Mouse (Mus musculus): Measurements from ENCODE around the gene Kif26b.

Kif26b gene

DNA sequence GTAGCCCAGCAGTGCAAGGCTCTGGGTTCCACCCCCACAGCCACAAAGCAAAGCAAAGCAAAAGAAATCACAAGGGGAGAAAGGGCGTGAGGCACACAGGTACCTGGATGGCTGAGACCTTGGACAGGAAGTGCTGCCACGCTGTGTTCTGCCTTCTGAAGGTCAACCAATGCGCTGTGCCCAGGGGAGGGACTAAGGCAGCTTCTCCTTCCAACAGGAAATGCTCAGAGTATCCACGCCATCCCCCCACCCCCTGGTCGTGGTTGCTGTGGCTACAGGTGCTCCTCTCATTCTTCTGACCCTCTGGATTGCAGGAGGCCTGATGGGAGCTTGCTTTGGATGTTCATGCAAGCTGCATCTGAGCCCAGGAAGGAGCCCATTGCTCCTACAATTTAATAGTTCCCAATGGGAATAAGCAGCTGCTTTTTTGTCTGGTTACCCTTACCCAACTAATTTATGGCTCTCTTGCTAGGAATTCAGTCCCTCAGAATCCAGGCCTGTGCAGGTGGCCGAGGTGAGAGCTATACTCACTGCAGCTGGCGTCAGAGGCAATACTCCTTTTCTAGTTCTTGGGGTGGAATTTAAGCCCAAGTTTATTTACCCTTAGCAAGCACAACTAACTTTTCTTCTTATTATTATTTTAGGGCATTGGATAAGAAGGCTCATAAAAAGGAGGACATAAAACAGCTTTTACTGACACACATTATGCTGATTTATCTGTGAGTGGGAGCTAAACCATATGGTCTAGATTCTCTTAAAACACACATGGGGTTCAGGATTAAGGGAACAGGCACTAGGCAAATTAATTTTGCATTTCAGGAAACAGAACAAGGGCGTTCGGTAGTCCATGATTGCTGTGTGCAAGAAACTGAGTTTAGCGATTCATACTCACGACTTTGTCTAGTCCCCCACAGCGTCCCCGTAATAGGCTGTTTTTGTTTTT lies 61.6 kb downstream of the Kif26b start:
- DNase-seq (ENCODE audit: low spot score): no peak

DNA sequence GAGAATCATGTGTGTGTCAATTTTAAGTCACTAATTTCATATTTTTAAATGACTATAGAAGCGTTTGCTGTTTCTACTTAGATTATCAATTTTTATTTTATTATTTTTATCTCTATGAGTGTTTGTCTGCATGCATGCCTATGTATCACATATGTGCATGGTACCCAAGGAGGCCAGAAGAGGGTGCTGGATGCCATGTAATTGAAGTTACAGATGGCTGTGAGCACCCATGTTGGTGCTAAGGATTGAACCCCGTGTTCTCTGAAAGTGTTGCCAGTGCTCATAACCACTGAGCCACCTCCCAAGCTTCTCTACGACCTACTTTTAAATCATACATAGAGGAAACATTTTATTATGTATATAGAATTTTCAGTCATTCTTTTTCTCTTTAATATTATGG lies 68.2 kb downstream of the Kif26b start:
- no peak for DNase-seq (ENCODE audit: low spot score)

DNA sequence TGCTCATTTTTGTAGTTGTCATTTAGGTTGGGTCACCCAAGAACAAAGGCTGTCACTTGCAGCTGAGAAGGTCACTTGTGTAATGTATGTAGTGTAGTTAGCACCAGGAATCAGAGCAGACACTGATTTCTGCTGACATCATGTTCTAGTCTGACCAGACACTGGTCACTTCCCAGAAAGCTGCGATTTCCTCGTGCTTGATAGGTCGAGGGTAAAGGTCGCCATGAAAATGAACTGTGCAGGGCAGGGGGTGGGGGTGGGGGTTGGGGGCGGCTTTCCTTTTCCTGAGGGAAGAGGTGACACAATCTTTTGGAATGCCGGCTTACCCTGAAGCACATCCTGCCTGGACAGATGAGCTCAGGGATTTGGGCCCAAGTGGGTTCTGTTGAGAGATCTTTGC lies 68.8 kb downstream of the Kif26b start:
- no peak for DNase-seq (ENCODE audit: low spot score)

DNA sequence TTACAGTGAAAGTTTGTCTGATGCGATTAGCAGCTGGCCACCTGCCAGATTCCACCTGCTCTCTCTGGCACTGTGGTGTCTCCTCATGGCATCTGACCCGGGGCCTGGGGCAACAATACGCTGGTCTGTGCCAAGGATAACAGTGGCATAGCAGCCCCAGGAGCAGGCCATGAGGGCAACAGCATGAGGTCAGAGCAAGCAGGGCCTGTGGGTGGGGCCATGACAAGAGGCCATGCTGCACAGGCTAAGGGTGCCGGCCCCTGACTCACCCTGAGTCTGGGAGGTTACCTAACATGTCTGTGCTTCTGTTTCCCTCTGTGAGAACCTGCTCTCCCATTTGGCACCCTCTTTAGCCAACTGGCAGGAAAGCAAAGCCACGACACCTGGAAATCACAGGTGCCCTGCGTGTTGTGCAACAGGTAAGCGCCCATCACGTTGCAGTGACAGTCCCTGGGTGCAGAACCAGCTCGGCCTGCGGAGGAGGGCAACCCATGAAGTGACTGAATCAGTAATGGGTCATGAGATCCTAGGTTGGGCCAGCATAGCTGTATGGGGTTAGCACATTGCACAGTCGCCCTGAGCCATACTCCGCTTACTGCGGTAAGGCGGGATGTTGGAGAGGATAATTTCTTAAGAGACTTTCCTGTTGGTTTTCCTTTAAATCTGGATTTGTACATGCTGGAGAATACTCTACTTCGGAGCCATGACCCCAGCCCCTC lies 72.1 kb downstream of the Kif26b start:
- no peak for DNase-seq (ENCODE audit: low spot score)

DNA sequence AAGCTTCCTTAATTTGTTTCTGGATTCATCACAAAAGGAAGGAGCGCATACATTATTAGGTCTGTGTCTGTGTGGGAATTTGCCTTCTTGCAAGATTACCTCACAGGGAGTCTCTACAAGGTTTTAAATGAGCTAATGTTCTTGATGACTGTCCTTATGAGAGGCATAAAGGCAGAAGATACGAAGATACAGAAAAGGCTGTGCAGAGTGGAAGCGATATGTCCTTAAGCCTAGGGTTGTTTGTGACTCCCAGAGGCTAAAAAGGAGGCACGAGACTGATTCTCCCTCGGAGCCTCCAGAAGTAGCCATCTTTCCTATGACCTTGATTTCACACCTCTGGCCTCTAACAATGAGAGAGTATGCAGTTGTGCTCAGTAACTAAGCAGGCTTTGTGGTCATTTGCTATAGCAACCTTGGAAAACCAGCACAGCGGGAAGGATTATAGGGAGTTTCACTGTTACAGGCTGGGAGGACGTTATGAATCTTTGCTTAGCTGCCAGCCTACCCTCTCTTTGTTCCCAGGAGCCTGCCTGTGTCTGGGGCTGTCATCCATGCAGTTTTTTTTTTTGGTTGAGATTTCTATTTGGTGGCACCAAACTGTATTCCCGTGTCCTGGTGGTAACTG lies 80.3 kb downstream of the Kif26b start:
- no peak for DNase-seq (ENCODE audit: low spot score)

DNA sequence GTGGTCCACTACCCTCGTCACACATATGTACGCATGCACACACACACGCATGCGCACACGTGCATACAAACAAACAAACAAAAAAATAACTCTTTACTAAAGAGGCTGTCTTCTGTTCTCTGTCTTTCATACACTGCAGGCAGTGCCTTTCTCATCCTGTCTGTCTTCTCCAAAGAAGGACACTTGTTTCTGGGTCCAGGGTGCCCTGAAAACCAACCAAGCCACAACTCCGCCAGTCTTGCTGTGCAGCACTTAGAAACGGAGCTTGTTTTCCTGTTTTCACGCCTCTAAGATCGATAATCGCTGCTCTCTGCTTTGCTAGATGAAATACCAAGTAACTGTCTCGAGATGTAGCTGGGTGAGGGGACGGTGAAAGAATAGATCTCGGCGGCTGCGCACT lies 82.6 kb downstream of the Kif26b start:
- no peak for DNase-seq (ENCODE audit: low spot score)

DNA sequence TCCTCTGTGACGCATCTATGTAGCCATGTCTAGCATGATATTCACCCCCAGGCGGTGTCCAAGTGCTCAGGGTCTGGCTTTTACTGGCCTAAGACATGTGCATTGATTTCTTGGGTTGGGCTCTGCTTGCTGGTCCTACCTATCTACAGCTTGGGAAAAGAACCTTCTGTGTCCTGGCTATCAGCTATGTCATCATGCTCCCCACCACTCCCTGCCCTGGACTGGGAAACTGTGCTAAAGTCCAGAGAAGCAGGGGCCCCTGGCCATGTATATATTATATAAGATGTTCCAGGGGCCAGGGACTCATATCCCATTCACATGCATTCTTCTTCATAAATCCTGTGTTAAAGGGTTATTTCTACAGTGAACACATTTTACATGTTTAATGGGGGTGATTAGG lies 92.4 kb downstream of the Kif26b start:
- DNase-seq (ENCODE audit: low spot score): no peak

DNA sequence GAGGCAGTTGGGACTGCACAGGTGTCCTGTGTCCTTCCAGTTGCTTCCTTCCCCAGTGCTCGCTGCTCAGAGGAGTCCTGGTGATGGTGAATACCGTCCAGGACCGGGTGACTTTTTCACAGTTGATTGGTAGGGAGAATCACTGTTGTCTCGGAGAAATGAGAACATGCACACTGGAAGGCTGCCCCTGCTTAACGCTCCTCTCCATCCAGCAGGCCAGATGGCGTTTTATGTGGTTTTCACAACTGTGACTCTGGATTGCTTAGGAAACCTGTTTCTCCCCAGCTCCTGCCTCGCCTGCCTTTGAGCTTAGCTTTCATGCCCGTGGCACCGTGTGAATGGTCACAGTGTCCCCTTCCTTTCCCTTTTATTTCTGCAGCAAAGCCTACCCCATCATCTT lies 95.0 kb downstream of the Kif26b start:
- DNase-seq (ENCODE audit: low spot score): no peak

DNA sequence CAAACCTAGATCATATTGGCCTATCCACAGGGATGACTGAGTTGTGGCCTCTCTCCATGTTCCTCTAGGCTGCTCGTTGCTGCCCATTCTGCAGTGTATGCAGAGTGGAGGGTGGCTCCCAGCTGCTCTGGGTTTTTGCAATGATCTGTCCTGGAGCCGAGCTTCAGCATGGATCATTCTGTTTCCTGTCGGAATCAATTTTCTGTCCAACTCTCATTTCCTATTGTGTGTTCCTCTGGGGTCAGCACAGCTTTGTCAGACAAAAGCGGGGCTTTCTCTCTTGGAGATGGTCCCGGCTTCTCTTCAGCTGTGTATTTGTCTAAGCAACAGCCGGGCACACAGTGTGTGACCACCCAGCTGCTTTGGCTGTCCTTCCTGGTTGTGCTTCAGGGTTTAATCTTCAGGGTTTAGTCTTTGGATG lies 98.0 kb downstream of the Kif26b start:
- no peak for DNase-seq (ENCODE audit: low spot score)

DNA sequence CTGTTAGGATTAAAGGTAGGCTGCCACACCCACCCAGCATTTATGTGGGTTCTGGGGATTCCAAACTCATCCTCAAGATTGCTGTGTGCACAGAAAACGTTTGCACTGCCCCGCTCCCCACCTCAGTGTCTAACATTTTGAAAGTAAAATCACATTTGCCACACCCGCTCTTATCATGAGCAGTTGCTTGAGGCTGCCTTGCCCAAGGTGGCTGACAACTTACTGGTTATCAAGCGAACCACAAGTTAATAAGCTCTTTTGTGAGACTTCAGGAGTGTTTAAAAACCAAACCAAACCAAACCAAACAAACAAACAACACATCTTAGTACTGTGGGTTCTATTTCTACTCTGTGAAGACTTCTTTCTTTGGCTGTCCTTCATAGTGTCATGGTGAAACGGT lies 101.1 kb downstream of the Kif26b start:
- no peak for DNase-seq (ENCODE audit: low spot score)

DNA sequence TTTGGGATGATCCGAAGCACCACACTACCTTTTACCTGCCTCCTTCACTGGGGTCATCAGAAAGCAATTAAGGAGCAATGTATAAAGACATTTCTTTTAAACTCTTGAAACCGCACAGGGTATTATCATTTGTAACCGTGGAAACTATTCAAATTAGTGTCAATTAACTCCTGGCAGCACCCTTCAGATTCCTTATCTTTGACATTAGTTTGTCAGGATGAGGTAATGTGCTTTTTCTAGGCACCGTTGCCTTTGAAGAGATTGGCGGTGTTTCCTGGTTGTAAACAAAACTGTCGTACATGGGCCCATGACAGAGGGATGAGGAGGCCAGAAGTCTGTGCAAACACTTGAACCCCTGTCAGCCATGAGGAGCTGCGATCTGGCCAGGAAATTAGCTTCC lies 102.9 kb downstream of the Kif26b start:
- DNase-seq (ENCODE audit: low spot score): no peak

DNA sequence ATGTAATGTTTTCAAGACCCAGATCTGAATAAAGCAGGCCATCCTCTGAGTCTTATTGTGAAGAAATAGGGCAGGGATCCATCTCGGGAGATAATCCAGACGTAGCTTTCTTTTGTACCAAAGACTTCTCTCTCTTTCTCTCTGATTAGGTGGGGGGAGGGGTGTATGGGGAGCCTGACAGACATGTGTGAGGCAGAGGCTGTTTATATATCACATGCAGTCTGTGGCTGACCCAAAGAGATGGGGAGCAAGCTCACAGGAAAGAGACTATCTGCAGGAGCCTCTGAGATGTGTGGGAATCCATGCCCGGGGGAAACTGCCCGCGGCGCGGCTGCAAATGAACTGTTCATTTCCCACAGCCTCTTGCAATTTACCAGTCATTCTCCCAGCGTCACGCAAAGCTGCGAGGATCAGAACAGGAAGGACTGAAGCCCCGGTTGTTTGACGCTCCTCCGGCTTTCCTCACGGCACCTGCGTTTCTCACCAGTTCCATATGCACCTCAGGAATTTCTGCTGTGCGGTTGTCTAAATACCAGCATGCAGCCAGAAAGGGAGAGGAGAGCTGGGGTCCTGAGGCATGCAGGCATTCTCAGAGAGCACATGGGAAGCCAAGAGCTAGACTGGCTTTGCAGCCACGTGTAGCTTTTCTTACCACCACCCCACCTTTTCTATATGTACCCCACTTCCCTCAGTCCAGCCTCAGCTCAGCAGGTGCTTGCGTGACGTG lies 105.6 kb downstream of the Kif26b start:
- DNase-seq (ENCODE audit: low spot score): no peak

DNA sequence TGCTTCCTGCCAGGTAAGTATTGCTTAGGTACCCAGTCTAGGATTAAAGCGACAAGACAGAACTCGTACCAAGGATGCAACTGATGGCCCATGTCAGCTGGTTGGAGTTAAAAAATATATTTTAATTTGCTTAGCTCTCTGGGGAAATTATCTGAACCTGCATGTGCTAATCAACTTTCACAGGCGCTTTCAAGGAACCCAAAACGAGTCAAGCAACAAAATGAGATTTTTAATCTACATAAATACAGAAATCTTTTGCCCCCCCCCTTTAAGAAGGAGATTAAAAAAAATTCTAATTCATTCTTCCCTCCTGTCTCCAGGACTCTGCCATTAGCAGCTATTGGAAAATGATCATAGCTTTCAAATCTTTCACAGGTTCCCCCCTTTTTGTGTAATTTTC lies 106.5 kb downstream of the Kif26b start:
- DNase-seq (ENCODE audit: low spot score): no peak

DNA sequence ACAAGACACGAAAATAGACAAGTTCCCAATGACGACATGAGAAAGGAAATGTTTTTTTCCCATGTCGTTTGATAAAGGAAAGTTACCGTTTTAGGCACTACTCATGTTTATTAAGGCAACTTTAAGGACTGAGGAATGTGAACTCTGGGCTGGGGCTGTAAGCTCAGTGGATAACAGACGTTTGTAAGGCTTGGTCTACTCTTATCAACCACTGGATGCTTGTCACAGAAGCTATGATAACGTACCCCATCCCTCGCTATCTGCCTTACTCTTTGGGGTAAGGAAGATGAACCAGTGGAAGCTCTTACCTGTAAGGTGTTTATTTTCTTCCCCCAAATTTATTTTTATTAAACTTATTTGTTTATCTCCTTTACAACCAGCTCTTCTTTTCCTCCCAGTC lies 108.4 kb downstream of the Kif26b start:
- DNase-seq (ENCODE audit: low spot score): no peak

DNA sequence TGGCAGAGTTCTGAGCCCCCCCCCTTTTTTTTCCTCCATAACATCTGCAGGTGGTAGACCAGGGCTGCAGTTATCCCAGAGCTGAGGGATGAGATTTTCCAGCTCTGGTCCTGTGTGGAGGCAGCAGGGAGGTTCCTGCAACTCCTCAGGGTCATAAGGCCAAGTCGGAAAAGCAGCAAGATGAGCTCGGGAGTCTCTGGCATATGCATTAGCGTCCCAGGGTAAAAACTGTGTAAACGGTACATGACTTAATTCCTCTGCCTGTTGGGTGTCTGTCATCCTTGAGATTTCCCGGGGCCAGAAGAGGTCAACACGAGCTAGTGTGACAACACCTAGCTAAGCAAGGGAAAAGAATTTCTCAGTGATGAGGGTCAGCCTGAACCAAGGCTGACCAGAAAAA lies 111.0 kb downstream of the Kif26b start:
- DNase-seq (ENCODE audit: low spot score): no peak

DNA sequence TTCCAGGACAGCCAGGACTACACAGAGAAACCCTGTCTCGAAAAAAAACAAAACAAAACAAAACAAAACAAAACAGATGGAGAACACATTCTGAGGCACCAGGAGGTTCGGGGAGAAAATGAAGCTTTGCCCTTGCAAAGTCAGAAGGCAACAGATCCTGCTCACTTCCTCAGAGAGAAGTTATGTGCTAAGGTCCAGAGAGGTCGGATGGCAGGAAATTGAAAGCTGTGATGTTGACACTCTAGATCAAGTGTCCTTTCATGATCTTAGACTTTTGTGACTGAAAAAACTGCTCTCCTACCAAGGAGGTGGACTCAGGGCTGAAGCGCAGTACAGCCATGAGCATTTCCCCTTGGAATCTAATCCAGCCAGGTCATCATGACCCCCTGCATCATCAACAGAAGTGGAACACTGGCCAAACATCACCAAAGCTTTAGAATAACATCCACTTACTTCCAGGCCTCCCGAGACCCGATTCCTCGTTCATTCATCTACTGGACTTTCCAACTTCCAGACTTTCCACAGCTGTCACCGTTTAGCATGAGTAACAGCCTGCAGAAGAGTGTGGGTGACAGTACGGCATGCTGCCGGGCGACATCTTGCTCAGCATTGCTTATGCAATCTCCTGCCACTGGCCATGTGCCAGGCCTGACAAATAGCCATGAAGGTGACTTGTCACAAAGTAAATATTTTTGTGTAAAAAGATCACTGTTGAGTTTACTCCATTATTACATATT lies 112.0 kb downstream of the Kif26b start:
- DNase-seq (ENCODE audit: low spot score): peak; percentile 16

DNA sequence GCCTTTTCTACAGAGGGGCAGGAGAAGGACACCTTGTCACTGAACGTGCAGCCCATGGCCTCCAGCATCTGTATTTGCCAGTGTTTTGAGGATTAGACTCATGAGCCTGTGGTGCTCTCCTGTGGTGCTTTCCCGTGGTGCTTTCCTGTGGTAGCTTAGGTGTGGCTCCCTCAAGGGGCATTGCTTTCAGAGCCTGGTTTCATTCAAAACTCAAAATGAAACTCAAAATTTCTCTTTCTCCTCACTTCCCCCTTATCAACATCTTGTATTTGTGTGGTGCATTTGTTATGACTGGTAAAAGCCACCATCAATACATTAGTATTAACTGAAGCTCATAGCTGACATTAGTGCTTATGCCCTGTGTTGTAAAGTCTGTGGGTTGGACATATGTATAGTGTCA lies 112.9 kb downstream of the Kif26b start:
- DNase-seq (ENCODE audit: low spot score): no peak

DNA sequence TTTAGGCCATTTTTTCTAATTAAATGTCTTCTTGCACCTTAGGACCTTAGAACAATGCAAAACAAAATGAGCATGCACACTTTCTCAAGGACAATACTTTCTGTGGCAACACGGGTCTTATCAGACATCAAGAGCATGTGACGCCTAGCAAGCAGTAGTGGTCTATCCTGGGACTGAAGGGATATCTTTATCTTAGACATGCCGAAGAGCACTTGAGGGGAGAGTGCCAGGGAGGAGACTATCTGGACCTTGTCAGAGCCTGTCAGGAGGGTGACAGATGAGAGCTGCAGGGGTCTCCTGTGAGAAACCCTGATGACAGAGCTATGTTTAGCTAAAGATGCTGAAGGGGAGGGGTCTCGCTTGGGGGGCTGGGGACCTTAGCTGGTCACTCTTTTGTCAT lies 116.0 kb downstream of the Kif26b start:
- no peak for DNase-seq (ENCODE audit: low spot score)

DNA sequence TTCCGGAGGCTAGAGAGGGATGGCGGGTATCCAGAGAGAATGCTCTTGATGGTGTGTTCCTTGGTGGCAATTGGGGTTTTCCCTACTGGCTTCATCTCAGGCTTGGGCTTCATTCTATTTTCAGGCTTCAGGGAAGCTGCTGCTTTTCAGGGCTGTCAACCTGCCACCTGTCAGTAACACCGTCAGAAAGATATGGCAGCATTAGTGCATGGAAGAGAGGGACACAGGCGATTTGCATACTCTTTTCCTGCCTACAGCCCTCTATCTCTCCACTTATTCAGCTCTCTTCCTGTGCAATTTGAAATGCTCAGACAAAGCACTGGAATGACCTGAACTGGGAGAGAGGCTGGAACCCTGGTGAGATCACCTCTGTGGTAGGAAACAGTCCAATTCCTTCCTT lies 117.7 kb downstream of the Kif26b start:
- DNase-seq (ENCODE audit: low spot score): no peak

DNA sequence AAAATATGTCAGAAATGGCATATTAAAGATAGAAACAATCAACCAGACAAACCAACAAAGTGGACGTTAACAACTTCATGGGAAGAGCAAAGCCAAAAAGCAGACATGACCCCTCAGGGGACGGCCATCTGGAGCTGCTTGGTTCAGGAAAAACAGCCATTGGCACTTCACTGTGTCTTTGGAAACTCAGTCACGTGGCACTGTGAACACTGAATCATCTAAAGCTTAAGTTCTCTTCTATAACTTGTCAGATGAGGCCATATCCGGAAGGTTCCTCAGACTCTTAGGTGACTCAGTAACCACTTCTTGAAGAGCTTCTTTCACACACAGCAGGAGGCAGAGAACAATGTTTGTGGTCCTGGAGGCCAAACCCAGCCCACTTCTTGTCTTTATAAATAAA lies 126.6 kb downstream of the Kif26b start:
- DNase-seq (ENCODE audit: low spot score): no peak

DNA sequence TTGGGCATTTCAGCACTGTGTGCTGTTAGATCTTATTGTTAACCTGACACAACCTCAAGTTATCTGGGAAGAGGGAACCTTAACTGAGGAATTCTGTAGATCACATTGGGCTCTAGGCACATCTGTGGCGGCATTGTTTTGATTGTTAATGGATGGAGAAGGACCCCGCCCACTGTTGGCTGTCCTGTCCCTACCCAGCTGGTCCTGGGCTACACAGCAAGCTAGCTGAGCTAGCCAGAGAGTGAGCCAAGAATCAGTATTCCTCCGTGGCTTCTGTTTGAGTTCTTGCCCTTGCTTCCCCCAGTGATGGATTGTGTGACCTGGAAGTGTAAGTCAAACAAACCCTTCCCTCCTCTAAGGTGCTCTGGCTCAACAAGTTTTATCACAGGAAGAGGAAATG lies 132.1 kb downstream of the Kif26b start:
- DNase-seq (ENCODE audit: low spot score): no peak

DNA sequence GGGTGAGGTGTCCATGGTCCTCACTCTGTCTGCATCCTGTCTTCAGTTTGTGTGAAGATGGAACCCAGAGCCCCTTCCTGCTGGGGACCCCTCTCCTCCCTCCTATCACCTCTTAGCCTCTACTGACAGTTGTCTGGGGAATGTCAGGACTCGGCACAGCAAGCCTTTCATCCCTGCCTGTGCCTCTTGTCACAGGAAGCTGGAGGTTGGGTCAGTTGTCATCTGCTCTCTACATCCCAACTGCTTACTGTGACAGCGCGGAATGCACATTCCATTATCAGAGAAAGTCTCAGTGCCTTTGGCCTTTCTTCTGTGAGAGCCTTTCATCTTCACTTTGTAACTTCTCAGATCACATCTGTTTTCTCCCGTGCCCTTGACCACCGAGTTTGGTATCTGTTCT lies 132.6 kb downstream of the Kif26b start:
- no peak for DNase-seq (ENCODE audit: low spot score)
